Mouse (Mus musculus) heart, postnatal 0 days (tissue): ENCODE results near the gene Nsf.

Source experiments
- CTCF ChIP-seq: IDR thresholded peaks from 2 replicates; pipeline ENCODE4 v1.5.1; 2016; ENCODE audit warnings: antibody characterized with exemption, control low read depth, low read depth
- EP300 ChIP-seq: IDR thresholded peaks from 2 replicates; pipeline ENCODE4 v1.6.1; 2016; ENCODE audit warnings: antibody characterized with exemption, low read depth

DNA sequence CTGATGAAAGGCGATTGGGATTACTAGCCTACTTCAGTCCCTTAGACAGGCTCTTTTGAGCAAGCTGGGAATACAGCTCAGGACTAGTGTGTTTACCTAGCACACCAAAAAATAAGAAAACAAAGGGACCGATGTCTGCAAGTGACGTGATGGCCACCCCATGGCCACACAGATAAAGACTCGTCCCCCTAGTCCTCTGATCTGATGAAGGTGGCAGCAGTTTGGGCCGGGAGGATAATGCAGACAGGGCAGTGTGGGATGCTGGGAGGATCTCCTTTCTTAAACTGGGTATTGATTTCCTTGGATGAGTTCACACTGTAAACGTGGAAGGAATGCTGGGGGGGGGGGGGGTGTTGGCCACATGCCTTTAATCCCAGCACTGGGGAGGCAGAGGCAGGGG, 13.0 kb downstream of the Nsf start:
- TF ChIP-seq CTCF, result no peak
- TF ChIP-seq EP300, result no peak
